Mouse (Mus musculus) lung, adult 2 months (tissue): ENCODE results near the gene Clcn1.

Source experiments
- CTCF ChIP-seq: fragments of 200-500 bp; IDR thresholded peaks from 2 replicates; pipeline ENCODE4 v1.5.1; 2011; ENCODE audit warnings: mild to moderate bottlenecking, low read length, control low read depth; ENCODE audit not compliant: insufficient read depth
- POLR2A ChIP-seq: fragments of 200-500 bp; IDR thresholded peaks from 2 replicates; pipeline ENCODE4 v1.6.1; 2011; ENCODE audit warnings: low read depth, mild to moderate bottlenecking, control low read depth, low read length, borderline replicate concordance; ENCODE audit errors: extremely low read depth

- TF ChIP-seq CTCF: peak; percentile 82
- no peak for TF ChIP-seq POLR2A
These were observed 38.8 kb downstream of the Clcn1 start for GRCm38 (mm10) chr6:42325268-42325609.
